Mouse (Mus musculus): ENCODE data around the gene Casq2.

Gene Casq2

DNA sequence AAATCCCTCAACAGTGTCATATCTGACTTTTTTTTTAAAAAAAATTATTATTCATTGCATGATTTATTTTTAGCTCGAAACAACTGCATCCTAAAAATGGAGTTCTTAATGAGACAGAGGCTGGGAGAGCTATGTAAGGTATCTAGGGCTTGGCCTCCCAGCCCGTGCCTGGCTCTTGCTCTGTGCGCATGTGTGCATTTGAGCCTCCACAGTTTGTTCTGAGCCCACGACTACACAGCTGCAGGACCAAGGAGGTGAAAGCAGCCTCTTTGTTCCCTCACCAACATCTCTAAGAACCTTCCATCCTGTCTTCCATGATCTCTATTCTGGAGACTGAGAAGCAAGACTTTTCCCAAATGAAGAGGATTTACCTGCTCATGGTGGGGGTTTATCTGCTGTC is at the start of gene Casq2:
TSS of gene Casq2 (plus strand) at position 133 of the 400 bp plus-strand sequence.
- no peak for DNase-seq (ENCODE audit: extremely low read depth, low read depth, low spot score)

DNA sequence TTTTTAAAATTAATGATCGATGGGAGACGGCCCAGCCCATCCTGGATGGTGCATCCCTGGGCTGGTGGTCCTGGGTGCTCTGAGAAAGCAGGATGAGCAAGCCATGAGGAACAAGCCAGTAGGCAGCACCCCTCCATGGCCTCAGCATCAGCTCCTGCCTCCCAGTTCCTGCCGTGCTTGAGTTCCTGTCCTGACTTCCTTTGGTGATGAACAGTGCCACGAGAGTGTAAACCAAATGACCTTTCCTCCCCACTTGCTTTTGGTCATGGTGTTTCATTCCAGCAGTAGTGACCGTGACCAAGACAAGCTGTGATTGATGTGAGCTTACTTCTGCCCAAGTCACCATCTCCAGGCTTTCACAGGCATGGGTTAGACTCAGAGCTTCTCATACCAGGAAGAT is 48.4 kb upstream of the Casq2 start:
- DNase-seq (ENCODE audit: extremely low read depth, low read depth, low spot score), result no peak

DNA sequence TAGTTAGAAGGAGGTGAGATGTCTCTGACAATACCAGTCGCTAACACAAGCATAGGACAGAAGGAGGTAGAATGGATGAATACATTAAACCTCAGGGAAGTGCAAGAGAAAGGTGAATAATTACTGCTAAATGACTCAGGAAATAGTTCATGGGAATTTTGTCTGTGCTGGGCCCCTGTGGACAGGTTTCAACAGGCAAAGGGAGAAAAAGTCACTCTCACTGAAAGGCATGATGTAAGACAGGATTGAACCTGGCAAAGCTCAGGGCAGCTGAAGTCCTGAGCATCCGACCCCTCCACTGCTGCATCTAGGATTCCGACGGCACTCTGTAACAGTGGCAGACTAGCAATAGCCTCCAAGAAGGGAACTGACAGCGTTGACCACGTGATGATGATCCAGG is 47.6 kb upstream of the Casq2 start:
- DNase-seq (ENCODE audit: extremely low read depth, low read depth, low spot score), result peak; percentile 51

DNA sequence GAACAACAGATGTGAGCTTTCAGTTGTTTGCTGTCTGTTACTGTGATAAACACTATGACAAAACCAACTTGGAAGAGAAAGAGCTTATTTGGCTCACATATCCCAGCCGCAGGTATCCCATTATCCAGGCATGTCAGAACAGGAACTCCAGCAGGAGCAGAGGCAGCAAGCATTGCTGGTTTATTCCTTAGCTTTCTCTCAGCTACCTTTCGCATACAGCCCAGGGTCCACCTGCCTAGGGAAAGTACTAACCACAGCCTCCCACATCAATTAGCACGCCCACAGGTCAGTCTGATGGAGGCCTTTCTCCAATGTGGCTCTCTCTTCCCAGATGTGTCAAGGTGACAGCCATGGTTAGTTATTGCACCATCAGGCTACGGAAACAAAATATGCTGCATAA is 44.6 kb upstream of the Casq2 start:
- DNase-seq (ENCODE audit: extremely low read depth, low read depth, low spot score), result peak; percentile 87

DNA sequence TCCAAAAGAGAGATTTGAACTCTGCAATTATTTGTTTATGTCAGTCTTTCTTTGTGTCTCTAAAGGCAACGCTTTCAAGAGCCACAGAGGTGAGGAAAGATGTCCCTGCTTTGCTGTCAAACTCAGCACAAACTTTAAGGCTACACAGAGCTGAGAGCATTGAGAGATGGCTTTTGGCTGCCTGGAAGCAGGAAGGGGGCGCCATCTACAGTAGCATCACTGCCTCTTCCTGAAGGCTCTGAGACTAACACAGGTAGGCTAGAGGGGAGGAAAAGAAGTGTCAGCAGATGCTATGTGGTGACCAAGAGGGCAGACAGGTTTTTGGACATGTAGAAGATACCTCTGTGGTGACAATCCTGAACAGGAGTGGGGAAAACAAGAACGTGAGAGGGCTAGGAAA is 41.1 kb upstream of the Casq2 start:
- no peak for DNase-seq (ENCODE audit: extremely low read depth, low read depth, low spot score)

DNA sequence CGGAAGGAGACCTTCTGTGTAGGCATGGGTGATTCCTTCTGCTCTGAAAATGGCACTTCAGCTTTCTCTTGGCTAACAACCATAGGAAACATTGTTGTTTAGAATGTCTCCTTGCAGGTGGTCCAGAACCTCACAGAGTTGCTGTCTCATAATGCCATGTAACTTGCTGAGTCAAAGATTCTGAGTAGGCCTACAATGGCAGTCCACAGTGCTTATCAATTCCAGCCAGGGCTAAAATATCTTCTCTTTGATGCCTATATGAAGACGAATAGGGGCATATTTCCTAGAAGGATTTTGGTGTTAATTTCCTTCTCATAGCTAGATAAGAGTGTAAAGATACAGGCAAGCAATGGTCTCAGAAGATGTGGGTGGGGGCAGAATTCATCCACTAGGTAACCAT is 38.7 kb upstream of the Casq2 start:
- no peak for DNase-seq (ENCODE audit: extremely low read depth, low read depth, low spot score)

DNA sequence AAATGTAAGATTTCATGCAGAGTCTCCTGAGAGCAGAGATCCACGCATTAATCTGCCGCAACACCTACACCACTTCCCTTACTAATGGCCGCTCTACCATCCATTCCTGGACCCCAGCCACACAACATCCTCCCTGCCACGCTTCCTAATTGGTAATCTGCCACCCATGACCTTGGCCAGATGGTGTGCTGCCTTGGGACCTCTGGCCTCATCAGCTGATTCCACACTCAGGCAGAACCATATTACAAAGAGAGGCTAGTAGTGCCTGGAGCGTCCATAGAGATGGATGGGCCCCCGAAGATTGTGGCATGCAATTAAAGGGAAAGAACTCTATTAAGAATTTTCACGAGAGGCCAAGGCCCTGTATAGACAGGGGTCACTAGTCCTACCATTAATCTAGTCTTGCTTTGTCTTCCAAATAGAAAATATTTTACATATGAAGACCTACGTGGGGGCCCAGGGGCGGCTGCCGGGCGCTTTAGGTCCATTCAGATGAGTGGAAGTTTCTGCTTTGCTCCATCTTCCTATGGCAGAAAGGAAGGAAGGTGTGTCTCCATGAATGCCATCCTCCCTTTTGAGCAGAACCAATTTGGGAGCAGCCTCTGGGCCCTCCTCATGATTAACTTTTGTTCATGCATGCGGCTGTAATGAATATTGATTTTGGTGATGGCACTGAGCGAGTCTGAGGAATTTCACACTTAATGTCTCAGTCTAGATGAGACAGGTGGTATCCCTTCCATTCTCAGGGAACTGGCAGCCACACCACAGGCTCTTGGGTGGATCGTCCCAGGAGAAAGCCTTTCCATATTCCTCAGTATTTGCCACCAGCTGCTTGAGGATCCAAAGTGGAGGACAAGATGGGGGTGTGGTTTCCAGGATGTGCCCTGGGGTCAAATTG is 36.8 kb upstream of the Casq2 start:
- no peak for DNase-seq (ENCODE audit: extremely low read depth, low read depth, low spot score)

DNA sequence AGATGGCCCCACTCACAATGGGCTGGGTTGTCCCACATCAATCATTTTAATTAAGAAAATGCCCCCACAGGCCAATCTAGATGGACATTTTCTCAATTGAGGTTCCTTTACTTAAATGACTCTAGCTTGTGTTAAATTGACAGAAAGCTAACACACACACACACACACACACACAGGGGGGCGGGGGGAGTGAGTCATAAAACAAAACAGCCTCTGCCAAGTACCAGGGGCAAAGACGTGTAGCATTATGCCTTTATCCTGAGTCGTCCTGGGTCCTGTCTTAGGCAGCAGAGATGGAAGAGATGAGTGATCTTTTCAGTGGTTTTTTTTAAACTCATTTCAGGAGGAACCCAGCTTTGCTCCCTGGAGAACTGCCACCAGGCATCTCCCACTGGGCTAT is 34.2 kb upstream of the Casq2 start:
- DNase-seq (ENCODE audit: extremely low read depth, low read depth, low spot score), result no peak

DNA sequence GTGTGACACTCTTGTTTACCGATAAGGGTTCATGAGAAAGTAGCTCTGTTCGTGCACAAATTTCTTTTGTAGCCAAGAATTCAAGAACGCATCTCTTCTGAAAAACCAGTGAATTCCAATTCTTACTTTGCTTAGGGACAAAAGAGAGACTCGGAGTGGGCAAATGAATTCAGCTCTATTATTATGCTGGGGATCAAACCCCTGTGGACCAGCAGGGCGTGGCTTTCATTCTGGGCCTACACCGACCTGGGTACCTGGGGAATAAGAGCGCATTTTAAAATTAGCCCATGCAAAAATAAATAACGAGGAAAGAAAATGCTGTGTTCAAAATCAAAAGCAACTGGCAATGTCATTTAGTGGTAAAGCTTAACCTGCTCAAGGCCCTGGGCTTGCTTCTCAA is 32.9 kb upstream of the Casq2 start:
- no peak for DNase-seq (ENCODE audit: extremely low read depth, low read depth, low spot score)

DNA sequence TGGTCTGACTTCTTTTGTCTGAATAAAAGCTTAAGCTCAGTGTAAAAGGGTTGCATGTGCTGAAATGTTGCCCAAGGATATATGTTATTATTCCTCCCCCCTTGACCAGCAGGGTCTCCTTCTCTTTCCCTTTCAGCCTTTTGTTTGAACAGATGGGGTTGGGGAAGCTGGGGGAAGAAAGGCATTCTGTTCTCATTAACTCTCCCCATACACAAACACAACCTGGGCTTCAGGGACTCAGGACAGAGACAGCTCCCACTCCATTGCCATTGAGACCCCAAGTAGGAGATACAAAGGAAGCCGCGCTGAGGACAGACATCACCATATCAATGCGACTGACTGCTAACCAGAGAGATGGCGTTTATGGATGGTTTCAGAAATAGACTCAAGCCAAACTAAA is 30.3 kb upstream of the Casq2 start:
- no peak for DNase-seq (ENCODE audit: extremely low read depth, low read depth, low spot score)

DNA sequence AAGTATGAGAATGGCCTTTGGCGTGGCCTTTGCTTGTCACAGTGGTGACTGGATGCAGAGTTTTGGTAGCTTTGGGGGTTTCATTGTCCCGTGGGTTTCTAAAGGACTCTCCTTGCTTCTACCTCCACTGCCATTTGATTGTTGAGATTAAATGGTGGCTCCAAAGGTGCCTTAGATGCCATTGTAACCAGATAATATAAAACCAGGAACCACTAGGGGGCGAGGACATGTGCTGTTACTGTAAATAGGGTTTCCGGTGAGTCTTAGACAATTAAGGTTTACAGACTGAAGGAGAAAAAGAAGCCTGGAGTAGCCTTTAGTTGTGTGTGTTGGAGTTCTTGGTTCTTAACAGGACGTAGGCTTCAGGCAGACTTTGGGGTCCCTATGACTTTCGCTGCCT is 26.1 kb upstream of the Casq2 start:
- no peak for DNase-seq (ENCODE audit: extremely low read depth, low read depth, low spot score)

DNA sequence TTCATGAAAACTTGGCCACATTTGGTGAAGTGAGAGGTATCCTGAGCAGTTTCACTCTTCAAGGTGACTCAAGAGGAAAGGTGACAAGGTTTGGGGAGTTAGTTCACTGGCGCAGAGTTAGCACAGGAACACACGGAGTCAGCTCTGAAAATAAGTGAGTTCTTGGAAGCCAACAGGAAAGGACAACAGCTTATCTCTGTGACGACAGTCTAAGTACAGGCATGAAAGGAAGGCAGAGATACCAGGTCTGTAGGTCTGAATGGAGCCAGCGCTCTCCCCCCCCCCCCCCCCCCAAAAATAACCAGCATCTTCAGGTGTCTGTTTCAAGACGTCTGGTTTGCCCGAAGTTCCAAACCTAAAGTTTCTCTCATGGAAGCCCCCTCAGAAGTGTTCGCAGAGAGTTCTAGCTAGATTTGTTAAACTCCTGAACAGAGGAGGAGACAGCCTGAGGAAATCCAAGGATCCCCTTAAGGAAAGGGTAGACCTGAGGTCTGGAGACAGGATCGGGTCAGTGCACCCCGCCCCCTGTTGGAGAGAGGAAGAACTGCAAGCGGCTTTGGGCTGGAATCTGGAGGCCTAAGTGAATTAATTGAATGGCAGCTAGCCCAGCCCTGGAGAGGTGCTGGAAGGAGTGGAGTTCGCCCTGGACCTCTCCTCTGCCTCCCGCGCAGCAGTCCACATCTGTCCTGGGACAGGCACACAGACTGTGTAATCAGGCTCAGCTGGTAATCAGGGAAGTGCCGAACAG is 24.1 kb upstream of the Casq2 start:
- no peak for DNase-seq (ENCODE audit: extremely low read depth, low read depth, low spot score)

DNA sequence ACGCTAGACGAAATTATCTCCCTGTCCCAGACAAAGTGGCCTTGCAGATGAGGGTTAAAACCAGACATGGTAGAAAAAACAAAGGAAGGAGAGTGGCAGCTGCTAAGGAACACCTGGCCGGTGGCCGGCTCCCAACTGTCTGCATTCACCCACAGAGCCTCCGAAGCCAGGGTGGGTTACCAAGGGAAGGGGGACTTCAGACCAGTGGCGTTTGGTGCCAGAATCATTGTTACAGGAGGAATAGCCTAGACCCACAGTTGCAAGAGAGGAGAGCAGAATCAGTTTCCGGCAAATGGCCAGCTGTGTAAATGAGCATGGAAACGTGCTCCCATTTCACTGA is 23.6 kb upstream of the Casq2 start:
- DNase-seq (ENCODE audit: extremely low read depth, low read depth, low spot score), result no peak

DNA sequence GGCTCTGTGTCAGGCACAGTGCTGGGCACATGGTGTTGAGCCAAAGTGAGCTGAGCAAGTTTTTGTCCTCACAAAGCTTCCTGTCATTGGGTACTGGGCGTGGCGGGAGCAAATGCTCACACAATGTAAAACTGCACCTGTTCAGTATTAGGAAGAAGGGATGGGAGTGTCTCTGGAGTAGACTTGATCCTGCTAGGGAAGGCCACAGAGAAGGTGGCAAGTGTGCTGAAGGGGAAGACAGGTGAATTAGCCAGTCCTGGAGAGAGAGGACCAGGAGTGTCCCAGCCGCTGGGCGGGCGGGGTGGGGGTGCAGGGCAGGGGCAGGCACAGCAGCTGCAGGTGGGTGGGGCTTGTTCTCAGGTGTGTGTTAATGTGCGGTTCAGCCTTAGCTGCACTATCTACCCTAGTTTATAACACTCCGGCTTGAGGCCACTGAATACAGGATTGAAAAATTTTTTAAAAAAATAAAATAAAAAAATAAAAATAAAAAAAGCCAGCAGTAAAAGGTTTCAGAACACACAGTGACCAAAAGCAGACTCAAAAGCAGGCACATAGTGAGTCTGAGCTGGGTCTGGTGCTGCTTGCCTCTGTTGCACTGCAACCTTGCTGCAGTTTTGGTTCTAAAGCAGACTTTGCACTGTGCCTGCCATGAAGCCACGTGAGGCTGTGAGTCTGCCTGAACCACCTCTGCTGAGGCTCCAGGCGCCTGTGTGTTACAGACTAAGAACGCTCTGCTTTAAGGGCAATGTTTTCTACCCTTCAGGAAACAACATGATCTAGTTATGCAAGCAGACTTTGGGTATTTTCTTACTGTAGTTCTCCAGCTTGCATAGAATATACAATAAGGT is 22.7 kb upstream of the Casq2 start:
- DNase-seq (ENCODE audit: extremely low read depth, low read depth, low spot score), result no peak

DNA sequence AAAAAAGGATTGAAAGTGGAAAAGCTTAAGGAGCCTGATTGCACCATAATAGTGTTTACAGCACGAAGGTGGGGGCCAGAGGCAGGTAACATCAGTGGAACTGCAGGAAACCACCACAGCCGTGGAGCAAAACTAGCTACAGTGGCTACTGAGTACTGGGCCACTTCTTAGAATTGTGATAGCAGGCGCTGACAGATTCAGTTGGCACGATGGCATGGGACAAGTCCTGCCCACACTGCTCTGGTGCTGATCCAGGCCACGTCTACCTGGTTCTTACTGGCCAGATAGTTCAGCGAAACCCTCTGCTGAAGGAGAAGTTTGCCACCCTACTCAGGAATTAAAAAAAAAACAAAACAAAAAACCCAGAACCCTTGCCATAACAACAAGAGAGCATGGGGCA is 21.6 kb upstream of the Casq2 start:
- DNase-seq (ENCODE audit: extremely low read depth, low read depth, low spot score), result no peak

DNA sequence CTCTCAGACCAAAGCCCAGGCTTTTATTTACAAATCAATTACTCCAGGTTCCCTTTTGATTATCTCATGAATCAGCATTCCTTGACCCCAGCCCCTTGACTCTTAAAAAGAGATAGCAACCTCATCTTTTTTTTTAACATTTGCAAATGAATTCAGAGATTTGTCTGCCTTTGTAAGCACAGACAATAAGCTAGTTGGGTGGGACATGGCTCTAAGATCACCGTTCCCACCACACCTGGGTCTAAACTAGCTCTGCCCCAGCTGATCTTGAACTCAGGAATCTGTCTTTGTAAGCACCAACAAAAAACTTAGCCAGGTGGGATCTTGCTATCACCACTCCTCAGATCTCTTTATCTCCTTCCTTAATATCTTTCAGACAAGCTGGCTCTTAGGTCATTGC is 18.9 kb upstream of the Casq2 start:
- no peak for DNase-seq (ENCODE audit: extremely low read depth, low read depth, low spot score)

DNA sequence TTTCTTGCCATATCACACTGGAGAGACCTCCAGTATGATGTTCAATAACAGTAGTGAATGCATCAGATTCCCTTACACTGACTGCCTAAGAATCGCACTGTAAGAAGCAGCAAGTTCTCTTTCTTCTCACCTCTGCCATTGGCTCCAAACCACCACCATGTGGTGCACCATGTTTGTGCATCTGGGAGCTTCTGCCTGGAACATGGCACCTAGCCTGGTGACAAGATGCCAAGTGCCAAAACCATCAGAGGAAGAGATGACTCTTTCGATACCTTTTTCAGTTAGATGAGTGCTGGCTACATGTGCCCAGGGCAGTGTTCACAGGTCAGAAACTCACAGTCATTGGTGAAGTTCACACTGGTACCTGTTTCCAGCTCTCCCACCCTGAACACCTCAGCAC is 18.4 kb upstream of the Casq2 start:
- DNase-seq (ENCODE audit: extremely low read depth, low read depth, low spot score), result no peak

DNA sequence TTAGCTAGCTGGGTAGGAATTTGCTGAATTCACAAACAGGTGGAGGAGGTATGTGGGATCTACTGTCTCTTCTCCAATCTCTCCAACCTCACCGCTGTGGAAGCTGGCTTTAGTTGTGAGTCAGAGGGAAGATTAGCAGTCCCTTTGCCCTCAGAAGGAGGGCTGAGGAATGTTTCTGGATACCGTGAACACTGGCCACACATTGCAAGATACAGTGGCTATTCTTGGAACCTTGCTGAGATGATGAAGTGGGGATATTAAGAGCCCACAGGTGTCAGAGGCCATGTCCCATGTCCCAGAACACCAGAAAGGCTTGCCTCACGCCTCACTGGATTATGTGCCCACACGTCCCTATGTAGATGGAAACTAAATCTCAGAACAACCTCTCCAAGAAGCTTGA is 17.0 kb upstream of the Casq2 start:
- DNase-seq (ENCODE audit: extremely low read depth, low read depth, low spot score), result no peak

DNA sequence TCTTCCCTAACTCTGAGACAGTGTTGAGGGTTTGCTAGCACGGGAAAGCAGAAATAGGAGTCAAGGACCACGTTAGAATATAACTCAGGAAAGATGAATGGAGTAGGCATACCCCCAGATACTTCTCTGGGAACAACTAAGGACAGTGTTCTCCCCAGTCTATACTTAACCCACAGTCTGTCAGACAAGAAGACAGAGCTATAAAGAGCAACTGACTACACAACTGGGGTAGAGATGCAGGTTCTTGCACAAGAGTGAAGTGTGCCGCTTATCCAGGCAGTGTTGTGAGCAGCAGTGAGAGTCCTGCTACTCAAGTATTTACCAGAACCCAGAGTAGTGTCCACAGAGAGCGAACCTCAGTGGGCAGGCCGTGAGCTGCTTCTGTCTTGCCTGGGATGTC is 16.5 kb upstream of the Casq2 start:
- DNase-seq (ENCODE audit: extremely low read depth, low read depth, low spot score), result no peak

DNA sequence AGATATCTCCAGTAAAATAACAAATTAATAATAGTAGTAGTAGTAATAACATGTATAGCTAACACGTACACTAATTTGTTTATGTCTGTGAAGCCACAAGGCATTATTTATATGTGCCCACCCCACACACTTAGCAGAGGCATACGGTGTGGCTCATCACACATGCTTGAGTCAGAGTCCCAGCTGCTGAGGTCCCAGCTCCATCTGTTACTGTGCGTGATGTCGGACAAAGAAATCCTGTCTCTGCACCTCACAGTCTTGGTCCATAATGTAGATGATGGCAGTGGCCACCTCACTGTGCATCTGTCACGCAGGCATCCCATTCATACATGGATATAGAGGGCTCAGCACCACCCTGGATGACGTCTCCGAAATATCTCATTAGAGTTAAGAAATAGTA is 15.9 kb upstream of the Casq2 start:
- DNase-seq (ENCODE audit: extremely low read depth, low read depth, low spot score), result no peak

DNA sequence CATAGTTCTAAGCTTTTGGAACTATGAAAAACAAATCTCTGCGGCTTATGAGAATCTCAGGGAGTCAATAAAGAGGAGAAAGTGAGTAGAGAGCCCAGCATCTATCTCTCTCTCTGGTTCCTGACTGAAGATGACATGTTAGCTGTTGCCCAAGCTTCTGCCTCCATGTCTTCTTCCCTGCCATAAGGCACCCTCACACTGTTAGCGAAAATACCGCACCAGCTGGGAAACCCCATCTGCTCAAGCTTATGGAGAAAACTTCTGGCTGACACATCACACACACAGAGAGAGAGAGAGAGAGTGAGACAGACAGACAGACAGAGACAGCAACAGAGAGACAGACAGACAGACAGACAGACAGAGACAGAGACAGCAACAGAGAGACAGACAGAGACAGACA is 15.2 kb upstream of the Casq2 start:
- DNase-seq (ENCODE audit: extremely low read depth, low read depth, low spot score), result no peak

DNA sequence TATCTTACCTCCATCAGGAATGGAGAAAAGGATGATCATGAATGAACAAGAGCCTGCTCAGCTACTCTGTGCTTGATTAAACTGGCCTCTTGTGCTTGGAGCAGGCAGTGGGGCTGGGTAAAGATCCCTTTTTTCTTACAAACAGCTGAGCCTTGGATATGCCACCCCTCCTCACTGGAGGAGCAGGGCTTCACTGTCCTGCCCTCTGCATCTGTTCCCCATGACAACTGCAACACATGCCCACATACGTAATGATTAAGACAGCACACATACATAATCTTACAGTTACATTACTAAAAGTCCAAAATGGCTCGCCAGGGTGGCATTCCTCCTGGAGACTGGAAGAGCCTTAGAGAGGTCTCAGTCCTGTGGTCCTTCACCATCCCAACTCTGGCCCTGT is 6.8 kb upstream of the Casq2 start:
- DNase-seq (ENCODE audit: extremely low read depth, low read depth, low spot score), result no peak
